Mouse (Mus musculus) olfactory bulb, adult 2 months (tissue): ENCODE measurements at regions not wholly inside any gene's neighbourhood (a gene's known extent, or its start where the extent isn't known, plus 50 kb on each side); places are given as distances from the start of the nearest gene placed in this dataset.

Source experiments
- H3K27ac ChIP-seq: fragments of 200-500 bp; 2 replicates; pipeline ENCODE4 v1.5.1; 2012; ENCODE audit warnings: low read depth, low read length; ENCODE audit not compliant: insufficient read depth
- H3K4me1 ChIP-seq: fragments of 200-500 bp; 2 replicates; pipeline ENCODE4 v1.6.1; 2012; ENCODE audit warnings: low read length; ENCODE audit not compliant: control insufficient read depth, insufficient read depth
- H3K4me3 ChIP-seq: fragments of 200-500 bp; 2 replicates; pipeline ENCODE4 v1.5.1; 2012; ENCODE audit warnings: mild to moderate bottlenecking, low read depth, low read length, moderate library complexity; ENCODE audit not compliant: insufficient read depth
- CTCF ChIP-seq: fragments of 200-500 bp; IDR thresholded peaks from 2 replicates; pipeline ENCODE4 v1.5.1; 2012; ENCODE audit warnings: low read depth, mild to moderate bottlenecking, low read length, moderate library complexity; ENCODE audit not compliant: insufficient read depth
- POLR2A ChIP-seq: fragments of 200-500 bp; IDR thresholded peaks from 2 replicates; pipeline ENCODE4 v1.6.1; 2012; ENCODE audit warnings: mild to moderate bottlenecking, low read depth, low read length, moderate library complexity; ENCODE audit not compliant: insufficient read depth
- WGBS: fragments of 180-500 bp; shearing (Covaris S2); methylation state at CpG from one replicate; pipeline ENCODE4 v1.1.7; 2018; 5-methylcytosine and 5-hydroxymethylcytosine counted together

DNA sequence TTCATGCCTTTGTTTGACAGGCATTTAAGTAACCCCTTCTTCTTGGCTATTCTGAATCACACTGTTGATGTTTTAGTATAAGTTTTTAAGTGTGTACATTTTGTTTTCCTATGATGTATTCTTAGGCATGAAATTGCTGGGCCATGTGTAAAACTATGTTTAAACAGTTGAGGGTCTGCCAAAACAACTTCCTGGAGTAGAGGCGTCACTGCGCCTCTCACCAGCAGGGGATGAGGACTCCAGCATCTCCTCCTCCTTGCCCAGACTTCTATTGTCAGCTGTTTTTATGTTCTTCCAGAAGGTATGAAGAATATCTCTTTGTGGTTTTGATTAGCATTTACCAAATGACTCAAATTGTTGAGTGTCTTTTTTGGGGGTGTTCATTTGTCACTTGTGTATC is 372.1 kb downstream of the Fam84a start:
- H3K27ac ChIP-seq: no peak overlapping the region
- WGBS: 74% methylated on average over 2 of the region's 2 CpGs
- H3K4me1 ChIP-seq: no peaks in the 10 kb centered on the region
- TF ChIP-seq CTCF: no peak
- no peak for TF ChIP-seq POLR2A
- H3K4me3 ChIP-seq: no peak overlapping the region

DNA sequence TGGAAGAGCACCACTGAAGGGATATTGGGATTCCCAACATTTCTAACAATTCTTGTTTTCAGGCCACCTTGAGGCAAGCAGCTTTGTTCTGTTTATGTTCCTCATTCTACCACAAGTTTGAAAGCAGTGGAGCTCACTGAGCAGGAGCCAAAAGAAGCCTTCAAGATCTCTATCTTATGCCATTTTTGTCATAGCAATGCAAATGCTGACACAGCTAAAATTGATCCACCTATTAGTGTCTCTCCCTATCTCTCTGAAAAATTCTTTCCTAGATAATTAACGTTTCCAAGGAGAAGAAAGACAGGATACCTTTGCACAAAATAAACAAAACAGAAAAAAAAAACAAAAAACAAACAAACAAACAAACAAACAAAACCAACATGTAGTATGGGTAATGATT is 375.2 kb downstream of the Fam84a start:
- no peak overlapping the region for H3K4me3 ChIP-seq
- 93% methylated on average over 1 of the region's 1 CpGs for WGBS
- no peaks in the 10 kb centered on the region for H3K4me1 ChIP-seq
- no peak for TF ChIP-seq POLR2A
- TF ChIP-seq CTCF: no peak
- no peak overlapping the region for H3K27ac ChIP-seq

DNA sequence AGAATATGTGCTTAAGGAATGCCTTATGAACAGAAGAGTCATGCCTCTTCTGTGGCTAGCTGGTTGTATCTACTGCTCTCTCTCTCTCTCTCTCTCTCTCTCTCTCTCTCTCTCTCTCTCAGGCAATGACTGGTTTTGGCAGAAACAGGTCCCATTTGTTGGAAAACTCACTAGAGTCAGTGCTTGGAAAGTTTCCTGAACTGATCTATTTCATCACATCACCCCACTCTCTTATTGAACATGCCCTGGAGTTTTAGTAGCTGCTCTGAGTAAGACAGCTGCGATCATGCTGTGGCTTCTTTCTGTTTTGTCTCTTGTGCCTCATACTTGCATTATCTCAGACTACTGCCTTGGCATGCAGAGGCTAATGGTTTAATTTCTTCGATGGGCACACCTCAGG is 382.2 kb downstream of the Fam84a start:
- H3K4me1 ChIP-seq: no peaks in the 10 kb centered on the region
- TF ChIP-seq POLR2A (no peak), CTCF (no peak)
- no peak overlapping the region for H3K4me3 ChIP-seq
- no peak overlapping the region for H3K27ac ChIP-seq
- WGBS: 83% methylated on average over 2 of the region's 2 CpGs

DNA sequence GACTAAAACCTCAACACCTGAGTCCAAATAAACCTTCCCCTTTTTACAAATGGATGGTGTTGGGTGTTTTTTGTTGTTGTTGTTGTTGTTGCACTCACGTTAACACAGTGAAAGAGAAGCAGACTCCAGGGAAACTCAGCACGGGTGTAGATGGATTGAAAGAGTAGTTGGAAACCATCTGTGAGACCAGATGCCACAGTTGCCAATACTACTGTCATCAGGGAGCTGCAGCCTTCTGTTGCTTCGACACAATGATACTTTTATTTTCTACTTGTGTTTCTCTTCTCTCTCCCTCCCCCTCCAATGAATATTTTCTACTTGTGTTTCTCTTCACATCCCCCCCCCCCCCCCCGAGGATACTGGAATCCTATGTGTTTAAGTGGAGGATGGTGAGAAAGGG is 382.7 kb downstream of the Fam84a start:
- TF ChIP-seq POLR2A: no peak
- no peak for TF ChIP-seq CTCF
- WGBS: 81% methylated on average over 4 of the region's 4 CpGs
- Histone ChIP-seq H3K4me3 (no peak overlapping the region), H3K4me1 (no peaks in the 10 kb centered on the region), H3K27ac (no peak overlapping the region)

DNA sequence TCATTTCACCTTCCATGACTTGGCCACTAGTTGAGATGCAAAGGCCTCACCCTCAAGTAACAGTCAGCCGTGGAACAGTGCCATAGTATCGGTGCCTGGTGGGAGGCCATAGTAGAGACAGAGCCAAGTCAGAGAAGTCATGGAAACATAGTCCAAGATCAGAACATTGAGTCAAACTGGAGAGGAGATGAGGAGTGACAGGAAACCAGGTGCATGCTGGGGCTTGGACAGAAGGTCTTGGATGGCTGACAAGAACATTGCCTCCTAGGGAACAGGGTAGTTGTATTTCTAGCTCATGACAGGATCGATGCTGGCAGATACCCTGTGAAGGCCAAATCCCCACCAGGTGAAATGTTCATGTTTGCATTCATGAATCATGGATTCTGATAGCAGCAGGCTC is 385.4 kb downstream of the Fam84a start:
- Histone ChIP-seq H3K27ac (no peak overlapping the region), H3K4me1 (no peaks in the 10 kb centered on the region), H3K4me3 (no peak overlapping the region)
- WGBS: 89% methylated on average over 3 of the region's 3 CpGs
- TF ChIP-seq CTCF (no peak), POLR2A (no peak)

DNA sequence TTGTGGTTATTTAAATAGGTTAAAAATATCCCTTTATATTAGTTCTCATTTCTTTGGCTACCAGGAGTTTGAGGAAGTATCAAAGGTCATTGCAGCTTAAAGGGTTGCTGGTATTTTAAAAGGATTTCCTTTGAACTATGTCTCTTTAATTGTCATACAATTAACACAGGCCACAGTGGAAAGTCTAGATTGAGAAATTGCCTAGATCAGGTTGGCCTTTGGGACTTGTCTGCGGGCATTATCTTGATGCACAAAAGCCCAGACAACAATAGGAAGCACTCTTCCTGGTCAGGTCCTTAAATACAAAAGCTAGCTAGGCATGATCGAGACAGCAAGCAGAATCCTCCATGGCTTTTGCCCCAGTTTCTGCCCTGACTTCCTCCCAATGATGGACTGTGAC is 398.0 kb downstream of the Fam84a start:
- Histone ChIP-seq H3K4me1 (no peaks in the 10 kb centered on the region), H3K4me3 (no peak overlapping the region), H3K27ac (no peak overlapping the region)
- 86% methylated on average over 2 of the region's 2 CpGs for WGBS
- no peak for TF ChIP-seq POLR2A
- TF ChIP-seq CTCF: no peak

DNA sequence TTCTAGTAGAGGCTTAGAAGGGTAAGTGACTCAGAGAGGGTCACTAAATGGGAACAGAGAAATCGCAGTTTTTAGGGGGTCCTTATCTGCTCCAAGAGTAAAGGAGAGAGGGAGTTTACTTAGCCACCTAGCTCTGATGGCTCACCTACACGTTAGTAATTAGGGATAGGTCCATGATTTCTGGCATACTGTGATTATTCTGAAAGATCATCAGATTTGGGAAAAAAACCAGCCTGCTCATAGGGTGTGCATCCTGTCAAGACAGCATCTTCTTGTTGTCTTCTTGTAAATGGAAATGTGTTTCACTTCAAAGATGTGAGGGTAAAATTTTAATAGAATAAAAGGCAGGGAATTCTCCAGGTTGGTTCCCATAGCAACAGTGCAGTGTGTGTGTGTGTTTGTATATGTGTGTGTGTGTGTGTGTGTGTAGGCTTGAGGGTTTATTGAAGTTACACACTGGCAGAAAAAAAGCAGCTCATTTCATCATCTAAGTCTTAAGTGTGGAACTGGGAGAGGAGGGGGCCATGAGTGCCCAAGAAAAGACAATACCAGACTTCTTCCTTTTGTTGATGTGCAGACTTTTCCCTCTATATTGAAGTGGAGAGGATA is 407.4 kb downstream of the Fam84a start:
- no peak overlapping the region for H3K27ac ChIP-seq
- WGBS: 66% methylated on average over 2 of the region's 2 CpGs
- H3K4me1 ChIP-seq: no peaks in the 10 kb centered on the region
- TF ChIP-seq CTCF: no peak
- TF ChIP-seq POLR2A: no peak
- no peak overlapping the region for H3K4me3 ChIP-seq

DNA sequence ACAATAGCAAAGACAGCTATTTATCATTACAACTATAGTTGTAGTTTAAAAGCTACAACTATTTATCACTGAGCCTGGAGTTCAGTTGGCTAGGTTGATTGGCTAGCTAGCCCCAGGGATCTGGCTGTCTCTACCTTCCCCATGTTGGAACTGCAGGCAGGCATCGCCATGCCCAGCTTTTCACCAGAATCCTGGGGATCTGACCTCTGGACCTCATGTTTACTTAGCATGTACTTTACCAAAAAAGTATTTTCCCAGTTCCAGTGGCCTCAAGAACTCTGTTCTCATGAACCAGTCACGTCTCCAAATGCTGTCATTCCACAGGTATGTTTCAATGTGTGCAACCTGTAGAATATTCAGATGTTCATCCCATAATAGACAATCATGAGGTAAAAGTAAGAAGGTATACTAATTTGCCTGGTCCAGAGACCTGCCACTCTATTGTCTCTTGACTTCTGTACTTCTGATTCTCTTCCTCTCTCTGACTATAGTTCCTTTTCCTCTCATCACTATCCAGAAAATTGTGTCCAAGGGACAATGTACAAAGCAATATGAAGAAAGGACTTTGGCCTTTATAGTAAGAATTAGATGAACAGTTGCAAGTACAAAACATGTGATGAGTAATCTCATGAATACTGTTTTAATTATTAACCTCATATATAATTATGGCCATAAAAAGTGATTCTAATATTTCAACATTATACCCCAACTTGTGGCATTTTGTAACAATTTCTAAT is 421.8 kb downstream of the Fam84a start:
- no peak overlapping the region for H3K4me3 ChIP-seq
- no peaks in the 10 kb centered on the region for H3K4me1 ChIP-seq
- no peak for TF ChIP-seq CTCF
- no peak for TF ChIP-seq POLR2A
- WGBS: 86% methylated on average over 2 of the region's 2 CpGs
- H3K27ac ChIP-seq: no peak overlapping the region

DNA sequence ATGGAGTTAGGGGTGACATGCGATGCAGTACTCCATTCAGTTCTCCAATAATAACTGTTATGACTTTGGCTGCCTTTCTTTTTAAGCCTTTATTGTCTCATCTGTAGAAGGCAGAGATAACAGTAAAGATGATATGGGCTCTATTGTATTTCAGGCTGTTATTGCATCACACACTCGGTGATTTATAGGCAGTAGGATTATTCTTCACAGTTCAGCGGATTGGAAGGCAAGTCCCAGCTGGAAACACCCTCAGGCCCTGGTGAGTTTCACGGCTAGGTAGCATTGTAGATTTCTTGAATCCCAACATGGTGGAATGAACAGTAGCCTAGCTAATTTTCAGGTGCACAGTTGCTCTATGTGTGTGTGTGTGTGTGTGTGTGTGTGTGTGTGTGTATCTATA is 422.9 kb downstream of the Fam84a start:
- no peaks in the 10 kb centered on the region for H3K4me1 ChIP-seq
- no peak overlapping the region for H3K4me3 ChIP-seq
- TF ChIP-seq CTCF: no peak
- no peak for TF ChIP-seq POLR2A
- H3K27ac ChIP-seq: no peak overlapping the region
- WGBS: 83% methylated on average over 4 of the region's 4 CpGs
